Mouse (Mus musculus): ENCODE results near the gene Stx6. TPM values are rescaled to one million over a fixed set of nuclear protein-coding genes. Genes with fewer than 3 reads are reported as not detected.
"Not testable (repeated sequence)": the region's sequence is repeated elsewhere in the genome, so short reads cannot be mapped to it uniquely, and the experiment has no call there.

Stx6 gene
- polyA plus RNA-seq, 1 experiment from 2014 or later, result 82.9 TPM

DNA sequence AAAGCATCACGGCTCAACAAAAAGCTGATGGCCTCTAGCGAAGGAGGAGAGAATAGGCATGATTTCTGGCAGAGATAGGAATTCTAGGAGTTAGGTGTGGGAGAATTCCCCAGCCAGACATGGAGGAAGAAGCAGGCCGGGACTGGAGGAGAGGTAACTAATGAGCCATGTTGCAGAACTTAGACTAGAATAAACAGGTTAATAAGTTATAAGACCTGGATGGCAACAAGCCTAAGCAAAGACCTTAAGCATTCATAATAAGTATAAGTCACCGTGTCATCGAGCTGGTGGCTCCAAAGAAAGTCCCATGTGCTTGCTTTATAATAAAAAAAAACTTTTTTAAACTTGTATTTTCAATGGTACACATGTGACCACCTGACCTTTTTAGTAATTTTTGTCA, 7.7 kb upstream of the Stx6 start:
- 87% methylated on average over 5 of the region's 5 CpGs for WGBS
- Histone ChIP-seq H3K4me3 (ENCODE audit: low read length) (no peak overlapping the region), H3K36me3 (ENCODE audit: control insufficient read depth, insufficient read depth, low read length) (no peaks in the 10 kb centered on the region), H3K27ac (ENCODE audit: low read depth, low read length) (no peak overlapping the region), H3K4me1 (ENCODE audit: control insufficient read depth, insufficient read depth, low read depth, low read length) (no peaks in the 10 kb centered on the region), H3K4me2 (ENCODE audit: low read length) (no peak overlapping the region), H3K27me3 (replicated peaks; ENCODE audit: control insufficient read depth, insufficient read depth, low read length) (no peaks in the 10 kb centered on the region), H3K9ac (ENCODE audit: low read depth, low read length) (no peak overlapping the region), H3K9me3 (ENCODE audit: control insufficient read depth, low read length) (no peaks in the 10 kb centered on the region)
- no peak for ATAC-seq

DNA sequence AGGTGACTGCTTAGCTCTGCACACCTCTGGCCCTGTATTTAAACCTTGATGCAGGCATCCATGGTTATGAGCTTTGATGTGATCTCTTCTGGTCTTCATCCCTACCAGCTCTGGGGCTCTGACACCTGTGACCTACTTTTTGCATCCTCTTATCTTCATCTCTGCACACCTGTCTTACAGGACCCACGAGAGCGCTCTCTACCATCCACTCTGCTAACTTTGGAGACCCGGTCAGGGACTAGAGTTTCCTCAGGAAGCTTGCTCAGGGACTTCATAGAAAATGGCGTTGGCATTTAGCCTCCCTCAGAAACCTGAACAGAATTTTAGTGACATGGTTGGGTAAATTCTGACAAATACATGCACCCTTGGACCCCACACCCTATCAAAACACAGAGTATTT, 4.6 kb upstream of the Stx6 start:
- no peak overlapping the region for H3K27ac ChIP-seq (ENCODE audit: low read depth, low read length)
- WGBS, result 71% methylated on average over 4 of the region's 4 CpGs
- no peak overlapping the region for H3K4me2 ChIP-seq (ENCODE audit: low read length)
- no peaks in the 10 kb centered on the region for H3K9me3 ChIP-seq (ENCODE audit: control insufficient read depth, low read length)
- no peak for ATAC-seq
- no peaks in the 10 kb centered on the region for H3K27me3 ChIP-seq (replicated peaks; ENCODE audit: control insufficient read depth, insufficient read depth, low read length)
- no peak overlapping the region for H3K4me3 ChIP-seq (ENCODE audit: low read length)
- no peak overlapping the region for H3K9ac ChIP-seq (ENCODE audit: low read depth, low read length)
- H3K36me3 ChIP-seq (ENCODE audit: control insufficient read depth, insufficient read depth, low read length), result no peaks in the 10 kb centered on the region
- H3K4me1 ChIP-seq (ENCODE audit: control insufficient read depth, insufficient read depth, low read depth, low read length), result peaks cover 3% of the 10 kb centered on the region

DNA sequence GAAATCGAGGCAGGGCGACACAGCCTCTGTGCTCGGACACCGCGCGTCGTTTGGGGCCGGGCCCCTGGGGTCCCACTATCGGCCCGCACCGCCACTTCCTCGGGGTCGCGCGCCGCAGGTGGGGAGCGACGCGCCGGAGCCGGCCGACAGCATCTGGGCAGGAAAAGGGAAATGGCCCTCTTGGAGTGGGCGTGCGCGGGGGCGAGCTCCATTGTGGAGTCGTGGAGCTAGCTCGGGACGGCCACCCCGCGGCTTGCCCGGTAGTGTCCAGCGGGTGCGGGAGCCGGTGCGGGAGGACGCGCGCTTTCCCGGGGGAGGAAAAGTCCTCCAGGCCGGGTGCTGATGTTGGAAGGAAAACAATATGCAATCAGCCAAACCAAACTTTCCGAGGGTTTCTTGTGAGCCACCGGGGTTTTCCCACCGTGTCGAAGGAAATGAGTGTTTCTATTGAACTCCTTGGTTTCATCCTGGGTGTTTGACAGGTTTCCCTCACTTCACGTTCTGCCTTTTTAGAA, 512 bp downstream of the Stx6 start:
- Histone ChIP-seq H3K4me3 (ENCODE audit: low read length) (peak overlapping the region; percentile 90), H3K9ac (ENCODE audit: low read depth, low read length) (peak overlapping the region; percentile 69)
- WGBS, result under 1% methylated on average over 46 of the region's 46 CpGs

DNA sequence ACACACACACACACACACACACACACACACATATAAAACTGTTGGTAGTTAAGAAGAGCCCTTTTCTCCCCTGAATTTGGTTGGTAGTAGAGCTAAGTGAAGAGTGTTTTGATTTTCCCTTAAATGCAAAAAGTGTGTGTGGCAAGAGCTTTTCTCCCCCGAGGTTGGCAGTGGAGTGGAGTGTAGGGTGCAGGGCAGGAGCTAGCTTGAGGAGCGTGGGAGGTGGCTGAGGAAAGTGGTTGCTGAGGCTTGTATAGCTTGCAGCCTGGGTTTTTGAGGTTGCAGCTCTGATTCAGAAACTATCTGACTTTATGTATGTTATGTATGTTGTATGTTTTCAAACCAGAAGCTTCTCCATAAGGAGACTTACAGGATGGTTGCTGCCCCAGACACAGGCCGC, 8.9 kb downstream of the Stx6 start:
- Histone ChIP-seq H3K27me3 (replicated peaks; ENCODE audit: control insufficient read depth, insufficient read depth, low read length) (no peaks in the 10 kb centered on the region), H3K4me2 (ENCODE audit: low read length) (no peak overlapping the region), H3K9me3 (ENCODE audit: control insufficient read depth, low read length) (no peaks in the 10 kb centered on the region), H3K4me1 (ENCODE audit: control insufficient read depth, insufficient read depth, low read depth, low read length) (no peaks in the 10 kb centered on the region; the same call in 1 of the 2 replicates), H3K4me3 (ENCODE audit: low read length) (no peak overlapping the region), H3K36me3 (ENCODE audit: control insufficient read depth, insufficient read depth, low read length) (no peaks in the 10 kb centered on the region), H3K9ac (ENCODE audit: low read depth, low read length) (no peak overlapping the region), H3K27ac (ENCODE audit: low read depth, low read length) (no peak overlapping the region)
- WGBS, result 92% methylated on average over 3 of the region's 3 CpGs
- ATAC-seq, result no peak

More for the DNA sequence above, 512 bp downstream of the Stx6 start:
- H3K4me2 ChIP-seq (ENCODE audit: low read length), result peak overlapping the region; percentile 72
- H3K27ac ChIP-seq (ENCODE audit: low read depth, low read length), result peak overlapping the region; percentile 92
- peaks cover 13% of the 10 kb centered on the region for H3K4me1 ChIP-seq (ENCODE audit: control insufficient read depth, insufficient read depth, low read depth, low read length)
- no peaks in the 10 kb centered on the region for H3K27me3 ChIP-seq (replicated peaks; ENCODE audit: control insufficient read depth, insufficient read depth, low read length)
- no peaks in the 10 kb centered on the region for H3K36me3 ChIP-seq (ENCODE audit: control insufficient read depth, insufficient read depth, low read length)
- no peak for ATAC-seq
- no peaks in the 10 kb centered on the region for H3K9me3 ChIP-seq (ENCODE audit: control insufficient read depth, low read length)

DNA sequence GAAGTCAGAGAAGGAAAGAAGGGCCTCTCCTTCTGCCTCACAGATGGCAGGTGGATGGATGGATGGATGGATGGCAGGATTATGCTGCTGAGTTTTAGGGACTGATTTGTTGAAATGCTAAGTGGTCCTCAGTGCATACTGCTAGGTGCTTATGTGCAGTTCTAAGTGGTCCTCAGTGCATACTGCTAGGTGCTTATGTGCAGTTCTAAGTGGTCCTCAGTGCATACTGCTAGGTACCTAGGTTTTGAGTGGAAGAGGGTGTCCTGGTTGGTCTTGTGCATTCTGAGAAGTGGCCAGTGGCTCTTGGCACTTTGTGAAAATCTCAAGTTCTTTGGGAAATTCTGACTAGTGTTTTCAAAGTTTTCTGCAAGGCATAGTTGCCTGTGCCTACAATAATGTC, 11.4 kb downstream of the Stx6 start:
- ATAC-seq, result no peak
- no peaks in the 10 kb centered on the region for H3K4me1 ChIP-seq (ENCODE audit: control insufficient read depth, insufficient read depth, low read depth, low read length)
- H3K27ac ChIP-seq (ENCODE audit: low read depth, low read length), result no peak overlapping the region
- no peaks in the 10 kb centered on the region for H3K27me3 ChIP-seq (replicated peaks; ENCODE audit: control insufficient read depth, insufficient read depth, low read length)
- no peak overlapping the region for H3K9ac ChIP-seq (ENCODE audit: low read depth, low read length)
- no peaks in the 10 kb centered on the region; the same call in 1 of the 2 replicates for H3K36me3 ChIP-seq (ENCODE audit: control insufficient read depth, insufficient read depth, low read length)
- no peak overlapping the region for H3K4me2 ChIP-seq (ENCODE audit: low read length)
- H3K4me3 ChIP-seq (ENCODE audit: low read length), result no peak overlapping the region
- no peaks in the 10 kb centered on the region for H3K9me3 ChIP-seq (ENCODE audit: control insufficient read depth, low read length)

DNA sequence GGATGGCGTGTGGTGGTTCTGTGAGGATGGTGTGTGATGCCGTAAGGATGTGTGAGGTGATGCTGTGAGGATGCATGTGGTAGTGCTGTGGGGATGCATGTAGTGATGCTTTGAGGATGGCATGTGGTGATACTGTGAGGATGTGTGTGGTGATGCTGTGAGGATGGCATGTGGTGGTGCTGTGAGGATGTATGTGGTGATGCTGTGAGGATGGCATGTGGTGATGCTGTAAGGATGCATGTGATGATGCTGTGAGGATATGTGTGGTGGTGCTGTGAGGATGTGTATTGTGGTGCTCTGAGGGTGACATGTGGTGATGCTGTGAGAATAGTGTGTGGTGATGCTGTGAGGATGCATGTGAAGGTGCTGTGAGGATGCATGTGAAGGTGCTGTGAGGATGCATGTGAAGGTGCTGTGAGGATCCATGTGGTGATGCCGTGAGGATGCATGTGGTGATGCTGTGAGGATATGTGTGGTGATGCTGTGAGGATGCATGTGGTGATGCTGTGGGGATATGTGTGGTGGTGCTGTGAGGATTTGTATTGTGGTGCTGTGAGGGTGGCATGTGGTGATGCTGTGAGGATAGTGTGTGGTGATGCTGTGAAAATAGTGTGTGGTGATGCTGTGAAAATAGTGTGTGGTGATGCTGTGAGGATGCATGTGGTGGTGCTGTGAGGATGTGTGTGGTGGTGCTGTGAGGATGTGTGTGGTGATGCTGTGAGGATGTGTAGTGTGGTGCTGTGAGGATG, 14.6 kb downstream of the Stx6 start:
- ATAC-seq, result peak; percentile 24; the same call in 1 of the 2 replicates
- Histone ChIP-seq H3K4me1 (ENCODE audit: control insufficient read depth, insufficient read depth, low read depth, low read length) (no peaks in the 10 kb centered on the region), H3K4me3 (ENCODE audit: low read length) (no peak overlapping the region), H3K27ac (ENCODE audit: low read depth, low read length) (no peak overlapping the region), H3K9me3 (ENCODE audit: control insufficient read depth, low read length) (no peaks in the 10 kb centered on the region), H3K36me3 (ENCODE audit: control insufficient read depth, insufficient read depth, low read length) (peaks cover 8% of the 10 kb centered on the region), H3K27me3 (replicated peaks; ENCODE audit: control insufficient read depth, insufficient read depth, low read length) (no peaks in the 10 kb centered on the region), H3K9ac (ENCODE audit: low read depth, low read length) (no peak overlapping the region), H3K4me2 (ENCODE audit: low read length) (no peak overlapping the region)
- WGBS, result 84% methylated on average over 3 of the region's 3 CpGs

DNA sequence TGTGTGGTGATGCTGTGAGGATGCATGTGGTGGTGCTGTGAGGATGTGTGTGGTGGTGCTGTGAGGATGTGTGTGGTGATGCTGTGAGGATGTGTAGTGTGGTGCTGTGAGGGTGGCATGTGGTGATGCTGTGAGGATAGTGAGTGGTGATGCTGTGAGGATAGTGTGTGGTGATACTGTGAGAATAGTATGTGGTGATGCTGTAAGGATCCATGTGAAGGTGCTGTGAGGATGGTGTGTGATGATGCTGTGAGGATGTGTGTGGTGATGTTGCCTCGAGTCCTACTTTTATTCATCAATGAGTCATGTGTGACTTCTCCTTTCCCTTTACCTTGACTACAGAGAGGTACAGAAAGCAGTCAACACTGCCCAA, 15.1 kb downstream of the Stx6 start:
- not testable (repeated sequence) for H3K4me3 ChIP-seq (ENCODE audit: low read length); H3K9me3 ChIP-seq (ENCODE audit: control insufficient read depth, low read length); H3K36me3 ChIP-seq (ENCODE audit: control insufficient read depth, insufficient read depth, low read length); H3K27ac ChIP-seq (ENCODE audit: low read depth, low read length); H3K27me3 ChIP-seq (replicated peaks; ENCODE audit: control insufficient read depth, insufficient read depth, low read length); ATAC-seq; H3K4me2 ChIP-seq (ENCODE audit: low read length); H3K4me1 ChIP-seq (ENCODE audit: control insufficient read depth, insufficient read depth, low read depth, low read length); H3K9ac ChIP-seq (ENCODE audit: low read depth, low read length)
- 88% methylated on average over 1 of the region's 1 CpGs for WGBS

DNA sequence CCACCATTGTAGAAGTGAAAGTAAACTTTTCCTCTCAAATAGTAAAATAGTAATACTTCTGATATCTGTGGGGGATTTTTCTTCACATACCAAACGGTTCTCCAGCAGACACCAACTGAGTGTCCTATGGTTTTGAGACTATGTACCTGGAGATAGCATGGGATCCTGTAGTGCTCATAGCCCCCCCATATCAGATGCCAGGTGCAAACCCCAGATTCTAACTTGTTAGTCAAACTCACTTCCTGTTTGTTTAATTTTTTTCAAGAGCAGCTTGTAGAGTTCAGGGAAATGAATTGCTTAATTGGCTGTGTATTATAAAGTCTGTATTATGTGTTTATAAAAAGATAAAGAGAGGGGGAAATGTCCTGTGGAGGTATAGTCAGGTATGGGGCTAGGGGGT, 15.9 kb downstream of the Stx6 start:
- Histone ChIP-seq H3K4me1 (ENCODE audit: control insufficient read depth, insufficient read depth, low read depth, low read length) (no peaks in the 10 kb centered on the region), H3K9me3 (ENCODE audit: control insufficient read depth, low read length) (no peaks in the 10 kb centered on the region), H3K4me2 (ENCODE audit: low read length) (no peak overlapping the region), H3K27me3 (replicated peaks; ENCODE audit: control insufficient read depth, insufficient read depth, low read length) (no peaks in the 10 kb centered on the region), H3K4me3 (ENCODE audit: low read length) (no peak overlapping the region), H3K9ac (ENCODE audit: low read depth, low read length) (no peak overlapping the region), H3K27ac (ENCODE audit: low read depth, low read length) (no peak overlapping the region), H3K36me3 (ENCODE audit: control insufficient read depth, insufficient read depth, low read length) (peaks cover 8% of the 10 kb centered on the region)
- no peak for ATAC-seq
- WGBS, result 92% methylated on average over 1 of the region's 1 CpGs

DNA sequence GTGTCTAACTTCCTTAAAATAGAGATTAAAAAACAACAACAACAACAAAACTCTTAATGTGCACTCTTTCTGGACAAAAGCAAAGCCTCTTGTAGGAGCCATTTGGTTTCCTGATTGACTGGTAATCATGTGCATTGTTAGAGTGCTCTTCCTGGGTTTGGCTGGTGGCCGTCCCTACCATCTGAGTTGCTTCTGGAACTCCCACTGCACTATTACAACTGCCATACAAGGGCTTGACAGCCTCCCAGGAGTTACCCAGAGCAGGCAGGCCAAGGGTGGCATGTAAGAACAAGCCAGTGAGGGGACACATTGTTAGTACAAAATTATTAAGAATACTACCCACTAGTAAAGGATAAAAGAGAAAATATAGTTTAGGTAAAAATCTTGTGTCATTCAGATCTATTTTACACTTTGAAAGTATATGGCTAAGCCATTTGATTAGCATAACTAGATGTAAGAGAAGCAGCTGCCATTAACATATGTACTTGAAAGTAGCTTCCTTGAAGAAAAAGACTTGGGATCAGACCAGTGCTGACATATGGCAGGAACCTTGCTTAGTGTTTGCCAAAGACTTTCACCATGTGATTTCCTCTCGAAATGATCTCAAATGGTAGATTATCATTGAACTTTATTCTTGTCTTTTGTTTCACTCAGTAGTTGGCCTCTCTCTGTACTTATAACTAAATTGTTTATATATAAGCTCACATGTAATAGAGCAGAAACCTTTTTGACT, 19.8 kb downstream of the Stx6 start:
- no peak for ATAC-seq
- no peaks in the 10 kb centered on the region for H3K9me3 ChIP-seq (ENCODE audit: control insufficient read depth, low read length)
- peaks cover 8% of the 10 kb centered on the region for H3K36me3 ChIP-seq (ENCODE audit: control insufficient read depth, insufficient read depth, low read length)
- no peak overlapping the region for H3K4me3 ChIP-seq (ENCODE audit: low read length)
- H3K4me2 ChIP-seq (ENCODE audit: low read length), result no peak overlapping the region
- WGBS, result 71% methylated on average over 2 of the region's 2 CpGs
- H3K27ac ChIP-seq (ENCODE audit: low read depth, low read length), result no peak overlapping the region
- H3K4me1 ChIP-seq (ENCODE audit: control insufficient read depth, insufficient read depth, low read depth, low read length), result no peaks in the 10 kb centered on the region
- no peaks in the 10 kb centered on the region for H3K27me3 ChIP-seq (replicated peaks; ENCODE audit: control insufficient read depth, insufficient read depth, low read length)
- no peak overlapping the region for H3K9ac ChIP-seq (ENCODE audit: low read depth, low read length)

Measured in hindbrain, embryonic 16.5 days (tissue).